Mouse (Mus musculus) liver, embryonic 12.5 days (tissue): ENCODE measurements at regions not wholly inside any gene's neighbourhood (a gene's known extent, or its start where the extent isn't known, plus 50 kb on each side); places are given as distances from the start of the nearest gene placed in this dataset.
A peak's percentile ranks its signal among the peaks of the same experiment; 100 is the strongest.

ENCODE experiments used
- ATAC-seq: fragments of 200-750 bp; cut with Nextera tagmentation; 2 replicates; pipeline ENCODE4 v1.8.0; 2017; ENCODE audit warnings: moderate number of reproducible peaks, mild to moderate bottlenecking, moderate library complexity
- H3K27ac ChIP-seq: fragments of 300-500 bp; sonication (generic); 2 replicates; pipeline ENCODE4 v1.5.1; 2016; ENCODE audit warnings: mild to moderate bottlenecking
- H3K27me3 ChIP-seq: fragments of 300-500 bp; sonication (generic); replicated peaks from 2 replicates; pipeline ENCODE4 v1.6.1; 2016; ENCODE audit warnings: mild to moderate bottlenecking, moderate library complexity
- H3K36me3 ChIP-seq: fragments of 300-500 bp; sonication (generic); 2 replicates; pipeline ENCODE4 v1.6.1; 2016; ENCODE audit warnings: mild to moderate bottlenecking, moderate library complexity
- H3K4me1 ChIP-seq: fragments of 300-500 bp; sonication (generic); 2 replicates; pipeline ENCODE4 v1.6.1; 2016
- H3K4me2 ChIP-seq: fragments of 300-500 bp; sonication (generic); 2 replicates; pipeline ENCODE4 v1.6.1; 2016; ENCODE audit warnings: mild to moderate bottlenecking, moderate library complexity
- H3K4me3 ChIP-seq: fragments of 300-500 bp; sonication (generic); 2 replicates; pipeline ENCODE4 v1.5.1; 2016; ENCODE audit warnings: mild to moderate bottlenecking, moderate library complexity
- H3K9ac ChIP-seq: fragments of 300-500 bp; sonication (generic); 2 replicates; pipeline ENCODE4 v1.6.1; 2016; ENCODE audit warnings: mild to moderate bottlenecking, moderate library complexity
- H3K9me3 ChIP-seq: fragments of 300-500 bp; sonication (generic); replicated peaks from 2 replicates; pipeline ENCODE4 v1.6.1; 2016; ENCODE audit warnings: mild to moderate bottlenecking, moderate library complexity
- WGBS: fragments of 180-500 bp; shearing (Covaris S2); methylation state at CpG from one replicate; pipeline ENCODE4 v1.1.7; 2016; ENCODE audit not compliant: insufficient replicate concordance; 5-methylcytosine and 5-hydroxymethylcytosine counted together

- Histone ChIP-seq H3K27ac (no peak overlapping the region), H3K4me3 (no peak overlapping the region), H3K9me3 (no peaks in the 10 kb centered on the region), H3K9ac (no peak overlapping the region), H3K4me2 (no peak overlapping the region), H3K36me3 (no peaks in the 10 kb centered on the region), H3K27me3 (no peaks in the 10 kb centered on the region), H3K4me1 (no peaks in the 10 kb centered on the region)
- 65% methylated on average over 6 of the region's 6 CpGs for WGBS
- no peak for ATAC-seq
These were observed 249.2 kb upstream of the Cdh4 start for GRCm38 (mm10) chr2:179192906-179193496.

GRCm38 (mm10) chr2:179193507-179194160, 248.6 kb upstream of the Cdh4 start:
- Histone ChIP-seq H3K4me3 (no peak overlapping the region), H3K36me3 (no peaks in the 10 kb centered on the region), H3K4me2 (no peak overlapping the region), H3K27ac (no peak overlapping the region), H3K4me1 (no peaks in the 10 kb centered on the region), H3K9ac (no peak overlapping the region), H3K9me3 (no peaks in the 10 kb centered on the region), H3K27me3 (no peaks in the 10 kb centered on the region)
- WGBS: 36% methylated on average over 9 of the region's 9 CpGs
- ATAC-seq: peak; percentile 57; the same call in 1 of the 2 replicates

- ATAC-seq: no peak
- no peak overlapping the region for H3K27ac ChIP-seq
- no peaks in the 10 kb centered on the region for H3K27me3 ChIP-seq
- no peaks in the 10 kb centered on the region for H3K36me3 ChIP-seq
- H3K9me3 ChIP-seq: 0 out of 2 replicates have a peak, but pooled peaks cover 5% of the 10 kb centered on the region
- H3K4me2 ChIP-seq: no peak overlapping the region
- WGBS: 67% methylated on average over 1 of the region's 1 CpGs
- H3K4me3 ChIP-seq: no peak overlapping the region
- H3K9ac ChIP-seq: no peak overlapping the region
- H3K4me1 ChIP-seq: no peaks in the 10 kb centered on the region
These were observed 244.8 kb upstream of the Cdh4 start for GRCm38 (mm10) chr2:179197471-179197870.

- 0 out of 2 replicates have a peak, but pooled peaks cover 5% of the 10 kb centered on the region for H3K9me3 ChIP-seq
- no peaks in the 10 kb centered on the region for H3K27me3 ChIP-seq
- WGBS: 10% methylated on average over 6 of the region's 6 CpGs
- no peak overlapping the region for H3K27ac ChIP-seq
- H3K4me2 ChIP-seq: no peak overlapping the region
- no peaks in the 10 kb centered on the region for H3K36me3 ChIP-seq
- ATAC-seq: no peak
- H3K4me1 ChIP-seq: no peaks in the 10 kb centered on the region
- no peak overlapping the region for H3K9ac ChIP-seq
- no peak overlapping the region for H3K4me3 ChIP-seq
These were observed 241.7 kb upstream of the Cdh4 start for GRCm38 (mm10) chr2:179200495-179200894.

- no peak overlapping the region for H3K4me2 ChIP-seq
- H3K27ac ChIP-seq: no peak overlapping the region
- no peaks in the 10 kb centered on the region for H3K4me1 ChIP-seq
- no peaks in the 10 kb centered on the region for H3K36me3 ChIP-seq
- H3K27me3 ChIP-seq: no peaks in the 10 kb centered on the region
- no peak for ATAC-seq
- H3K4me3 ChIP-seq: no peak overlapping the region
- WGBS: 60% methylated on average over 10 of the region's 10 CpGs
- no peak overlapping the region for H3K9ac ChIP-seq
- 0 out of 2 replicates have a peak, but pooled peaks cover 4% of the 10 kb centered on the region for H3K9me3 ChIP-seq
These were observed 231.9 kb upstream of the Cdh4 start for GRCm38 (mm10) chr2:179210164-179210805.

- Histone ChIP-seq H3K9ac (no peak overlapping the region), H3K36me3 (no peaks in the 10 kb centered on the region), H3K4me2 (no peak overlapping the region), H3K9me3 (no peaks in the 10 kb centered on the region), H3K4me3 (no peak overlapping the region), H3K27me3 (no peaks in the 10 kb centered on the region), H3K4me1 (no peaks in the 10 kb centered on the region), H3K27ac (no peak overlapping the region)
- 53% methylated on average over 2 of the region's 2 CpGs for WGBS
- ATAC-seq: no peak
These were observed 225.5 kb upstream of the Cdh4 start for GRCm38 (mm10) chr2:179216773-179217172.

GRCm38 (mm10) chr2:179228096-179228495, 214.1 kb upstream of the Cdh4 start:
- H3K4me3 ChIP-seq: no peak overlapping the region
- WGBS: 61% methylated on average over 7 of the region's 7 CpGs
- no peak overlapping the region for H3K9ac ChIP-seq
- no peaks in the 10 kb centered on the region for H3K27me3 ChIP-seq
- H3K4me2 ChIP-seq: no peak overlapping the region
- H3K27ac ChIP-seq: no peak overlapping the region
- no peak for ATAC-seq
- H3K4me1 ChIP-seq: no peaks in the 10 kb centered on the region
- no peaks in the 10 kb centered on the region for H3K9me3 ChIP-seq
- H3K36me3 ChIP-seq: no peaks in the 10 kb centered on the region

GRCm38 (mm10) chr2:179231708-179232354, 210.4 kb upstream of the Cdh4 start:
- Histone ChIP-seq H3K4me3 (no peak overlapping the region), H3K4me2 (no peak overlapping the region), H3K9ac (no peak overlapping the region), H3K9me3 (no peaks in the 10 kb centered on the region; the same call in 1 of the 2 replicates), H3K4me1 (no peaks in the 10 kb centered on the region), H3K36me3 (no peaks in the 10 kb centered on the region), H3K27me3 (no peaks in the 10 kb centered on the region), H3K27ac (no peak overlapping the region)
- ATAC-seq: no peak
- 66% methylated on average over 6 of the region's 6 CpGs for WGBS

GRCm38 (mm10) chr2:179238166-179238565, 204.1 kb upstream of the Cdh4 start:
- no peak for ATAC-seq

GRCm38 (mm10) chr2:179260892-179261291, 181.3 kb upstream of the Cdh4 start:
- no peaks in the 10 kb centered on the region for H3K4me1 ChIP-seq
- no peak overlapping the region for H3K27ac ChIP-seq
- no peaks in the 10 kb centered on the region for H3K9me3 ChIP-seq
- WGBS: 74% methylated on average over 2 of the region's 2 CpGs
- no peaks in the 10 kb centered on the region for H3K36me3 ChIP-seq
- H3K9ac ChIP-seq: no peak overlapping the region
- H3K4me3 ChIP-seq: no peak overlapping the region
- ATAC-seq: no peak
- H3K4me2 ChIP-seq: no peak overlapping the region
- no peaks in the 10 kb centered on the region for H3K27me3 ChIP-seq

More at GRCm38 (mm10) chr2:179238166-179238565, 204.1 kb upstream of the Cdh4 start:
- Histone ChIP-seq H3K4me2 (no peak overlapping the region), H3K27ac (no peak overlapping the region), H3K9ac (no peak overlapping the region), H3K4me1 (no peaks in the 10 kb centered on the region), H3K4me3 (no peak overlapping the region), H3K9me3 (no peaks in the 10 kb centered on the region; the same call in 1 of the 2 replicates), H3K36me3 (no peaks in the 10 kb centered on the region), H3K27me3 (no peaks in the 10 kb centered on the region)
- 65% methylated on average over 11 of the region's 11 CpGs for WGBS

- H3K4me3 ChIP-seq: no peak overlapping the region
- no peaks in the 10 kb centered on the region for H3K4me1 ChIP-seq
- no peak overlapping the region for H3K27ac ChIP-seq
- H3K9me3 ChIP-seq: no peaks in the 10 kb centered on the region
- no peaks in the 10 kb centered on the region for H3K27me3 ChIP-seq
- H3K36me3 ChIP-seq: no peaks in the 10 kb centered on the region
- WGBS: 62% methylated on average over 4 of the region's 4 CpGs
- H3K4me2 ChIP-seq: no peak overlapping the region
- no peak overlapping the region for H3K9ac ChIP-seq
- no peak for ATAC-seq
These were observed 178.3 kb upstream of the Cdh4 start for GRCm38 (mm10) chr2:179263888-179264287.

GRCm38 (mm10) chr2:179265436-179265835, 176.8 kb upstream of the Cdh4 start:
- WGBS: 63% methylated on average over 5 of the region's 5 CpGs
- H3K9me3 ChIP-seq: no peaks in the 10 kb centered on the region
- ATAC-seq: no peak
- no peak overlapping the region for H3K27ac ChIP-seq
- no peaks in the 10 kb centered on the region for H3K36me3 ChIP-seq
- H3K4me2 ChIP-seq: no peak overlapping the region
- H3K27me3 ChIP-seq: no peaks in the 10 kb centered on the region
- no peak overlapping the region for H3K4me3 ChIP-seq
- no peaks in the 10 kb centered on the region for H3K4me1 ChIP-seq
- no peak overlapping the region for H3K9ac ChIP-seq
